Mouse (Mus musculus) erythroblast, embryonic 14.5 days (primary cell): Measurements from ENCODE around the gene Rell1. TPM values are rescaled to one million over a fixed set of nuclear protein-coding genes. Genes with fewer than 3 reads are reported as not detected.

Source experiments
- H3K27me3 ChIP-seq: 2 replicates; pipeline ENCODE4 v1.6.1; 2012; ENCODE audit warnings: inconsistent platforms; ENCODE audit not compliant: control insufficient read depth
- H3K36me3 ChIP-seq: 2 replicates; pipeline ENCODE4 v1.6.1; 2012; ENCODE audit warnings: mild to moderate bottlenecking, inconsistent platforms; ENCODE audit not compliant: control insufficient read depth
- H3K4me1 ChIP-seq: 2 replicates; pipeline ENCODE4 v1.6.1; 2012; ENCODE audit warnings: inconsistent platforms; ENCODE audit not compliant: control insufficient read depth
- H3K4me3 ChIP-seq: replicated peaks from 2 replicates; pipeline ENCODE3; 2012; ENCODE audit warnings: moderate library complexity, mild to moderate bottlenecking, inconsistent platforms
- H3K9me3 ChIP-seq: 2 replicates; pipeline ENCODE4 v1.6.1; 2012; ENCODE audit warnings: low read length, inconsistent platforms, mixed read lengths; ENCODE audit not compliant: control insufficient read depth
- GATA1 ChIP-seq: IDR thresholded peaks from 2 replicates; pipeline ENCODE4 v1.6.1; 2012; ENCODE audit warnings: low read length, inconsistent platforms, mixed read lengths
- TAL1 ChIP-seq: IDR thresholded peaks from 3 replicates; pipeline ENCODE4 v1.6.1; 2012; ENCODE audit warnings: low read length, inconsistent platforms, mixed read lengths
- polyA plus RNA-seq: library from polyadenylated mRNA; stranded (reverse); fragments of >175 nt; gene quantifications from 2 replicates; pipeline ENCODE4 v1.2.3, GENCODE M21; 2012

Rell1 gene
- polyA plus RNA-seq, 1 experiment = 1.8 TPM

DNA sequence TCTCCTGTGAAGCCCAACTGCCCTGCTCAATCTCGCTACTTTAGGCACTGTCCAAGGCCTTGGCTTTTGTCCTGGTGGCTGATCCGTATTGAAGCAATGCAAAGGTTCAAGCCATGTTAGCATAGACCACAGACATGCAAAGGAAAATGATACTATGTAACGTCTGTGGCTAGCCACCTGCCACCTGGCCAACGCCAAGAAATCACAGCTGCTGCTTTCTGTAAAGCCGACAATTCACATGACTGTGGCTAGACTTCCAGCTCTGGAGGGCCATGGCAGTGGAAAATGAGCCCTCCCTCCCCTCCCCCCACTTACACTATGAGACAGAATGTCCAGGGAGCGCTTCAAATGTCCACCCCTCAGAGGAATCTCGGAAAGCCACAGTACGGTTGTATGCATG is 11.1 kb downstream of the Rell1 start:
- Histone ChIP-seq H3K4me1 (no peaks in the 10 kb centered on the region), H3K36me3 (peaks cover 2% of the 10 kb centered on the region; the same call in 1 of the 2 replicates), H3K9me3 (no peaks in the 10 kb centered on the region), H3K4me3 (no peak overlapping the region), H3K27me3 (no peaks in the 10 kb centered on the region)
- no peak for TF ChIP-seq GATA1
- TF ChIP-seq TAL1 = no peak

- H3K4me3 ChIP-seq = no peak overlapping the region
- no peaks in the 10 kb centered on the region for H3K4me1 ChIP-seq
- TF ChIP-seq GATA1 (no peak), TAL1 (no peak)
- no peaks in the 10 kb centered on the region for H3K9me3 ChIP-seq
- no peaks in the 10 kb centered on the region for H3K27me3 ChIP-seq
- H3K36me3 ChIP-seq = peaks cover 2% of the 10 kb centered on the region; the same call in 1 of the 2 replicates
Measured at GRCm38 (mm10) chr5:63956411-63956810, 12.3 kb downstream of the Rell1 start.

GRCm38 (mm10) chr5:63953401-63954032 is 15.2 kb downstream of the Rell1 start:
- Histone ChIP-seq H3K27me3 (no peaks in the 10 kb centered on the region), H3K36me3 (no peaks in the 10 kb centered on the region), H3K4me1 (no peaks in the 10 kb centered on the region), H3K9me3 (no peaks in the 10 kb centered on the region), H3K4me3 (no peak overlapping the region)
- TF ChIP-seq TAL1 (no peak), GATA1 (no peak)

DNA sequence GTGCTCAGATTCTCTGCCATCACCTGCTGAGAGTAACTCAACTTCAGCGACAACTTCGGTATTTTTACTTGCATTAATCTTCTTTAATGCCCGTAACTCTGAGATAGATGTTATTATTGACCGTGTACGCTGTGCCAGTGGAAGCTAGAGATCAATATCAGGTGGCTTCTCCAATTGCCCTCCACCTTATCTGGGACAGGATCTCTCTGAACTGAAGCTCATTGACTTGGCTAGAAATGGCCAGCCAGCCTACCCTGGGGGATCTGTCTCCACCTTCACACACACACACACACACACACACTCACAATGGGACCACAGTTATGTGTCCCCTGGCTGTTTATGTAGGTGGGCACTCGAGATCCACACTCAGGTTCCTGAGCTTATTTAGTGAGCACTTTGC is 16.7 kb downstream of the Rell1 start:
- no peaks in the 10 kb centered on the region for H3K4me1 ChIP-seq
- TF ChIP-seq TAL1 (no peak), GATA1 (no peak)
- H3K36me3 ChIP-seq = no peaks in the 10 kb centered on the region
- no peaks in the 10 kb centered on the region for H3K27me3 ChIP-seq
- no peaks in the 10 kb centered on the region for H3K9me3 ChIP-seq
- no peak overlapping the region for H3K4me3 ChIP-seq

GRCm38 (mm10) chr5:63951421-63951911 is 17.2 kb downstream of the Rell1 start:
- Histone ChIP-seq H3K4me1 (no peaks in the 10 kb centered on the region), H3K36me3 (no peaks in the 10 kb centered on the region), H3K9me3 (no peaks in the 10 kb centered on the region), H3K27me3 (no peaks in the 10 kb centered on the region), H3K4me3 (no peak overlapping the region)
- TF ChIP-seq TAL1 (no peak), GATA1 (no peak)

- Histone ChIP-seq H3K4me3 (no peak overlapping the region), H3K9me3 (no peaks in the 10 kb centered on the region), H3K27me3 (no peaks in the 10 kb centered on the region), H3K36me3 (no peaks in the 10 kb centered on the region), H3K4me1 (no peaks in the 10 kb centered on the region)
- no peak for TF ChIP-seq TAL1
- TF ChIP-seq GATA1 = no peak
Measured at GRCm38 (mm10) chr5:63949195-63949594, 19.5 kb downstream of the Rell1 start.

DNA sequence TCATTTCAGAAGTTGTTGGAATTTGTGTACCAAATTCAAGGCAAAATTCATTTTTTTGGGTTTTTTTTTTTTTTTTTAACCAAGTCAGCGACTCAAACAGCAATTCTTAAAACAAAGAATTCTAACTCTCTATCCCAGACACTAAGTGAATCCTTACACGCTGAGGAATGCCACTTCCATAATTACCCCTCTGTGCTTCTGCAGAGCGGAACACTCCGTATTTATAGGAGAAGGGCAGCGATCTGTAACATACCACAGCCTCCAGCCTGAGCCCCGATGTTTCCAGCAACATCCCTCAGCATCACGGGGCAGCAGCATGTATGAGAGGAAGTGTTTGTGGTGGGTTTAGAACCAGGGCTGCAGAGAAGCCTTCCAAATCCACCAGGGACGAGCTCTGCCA is 21.2 kb downstream of the Rell1 start:
- Histone ChIP-seq H3K36me3 (no peaks in the 10 kb centered on the region), H3K9me3 (no peaks in the 10 kb centered on the region), H3K4me3 (no peak overlapping the region), H3K27me3 (no peaks in the 10 kb centered on the region), H3K4me1 (no peaks in the 10 kb centered on the region)
- TF ChIP-seq TAL1 (no peak), GATA1 (no peak)

DNA sequence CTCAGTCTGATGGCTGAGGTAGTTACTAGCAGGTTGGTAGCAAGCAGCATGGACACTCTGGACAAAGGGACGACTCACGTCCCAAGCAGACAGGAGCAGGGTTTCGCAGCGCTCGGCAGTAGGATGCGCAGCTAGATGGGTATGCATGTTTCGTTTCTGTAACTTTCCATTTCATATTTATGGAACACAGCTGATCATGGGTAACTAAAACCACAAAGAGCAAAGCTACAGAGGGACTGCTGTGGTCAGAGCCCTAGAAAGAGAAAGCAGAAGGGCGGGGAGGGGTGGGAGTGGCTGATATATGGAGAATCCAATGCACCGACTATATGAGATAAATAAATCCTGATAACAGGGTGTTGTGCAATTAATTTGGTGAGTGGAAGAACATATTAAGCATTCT is 25.4 kb downstream of the Rell1 start:
- Histone ChIP-seq H3K36me3 (no peaks in the 10 kb centered on the region), H3K9me3 (no peaks in the 10 kb centered on the region), H3K27me3 (no peaks in the 10 kb centered on the region), H3K4me3 (no peak overlapping the region), H3K4me1 (no peaks in the 10 kb centered on the region)
- TF ChIP-seq GATA1 (no peak), TAL1 (no peak)

DNA sequence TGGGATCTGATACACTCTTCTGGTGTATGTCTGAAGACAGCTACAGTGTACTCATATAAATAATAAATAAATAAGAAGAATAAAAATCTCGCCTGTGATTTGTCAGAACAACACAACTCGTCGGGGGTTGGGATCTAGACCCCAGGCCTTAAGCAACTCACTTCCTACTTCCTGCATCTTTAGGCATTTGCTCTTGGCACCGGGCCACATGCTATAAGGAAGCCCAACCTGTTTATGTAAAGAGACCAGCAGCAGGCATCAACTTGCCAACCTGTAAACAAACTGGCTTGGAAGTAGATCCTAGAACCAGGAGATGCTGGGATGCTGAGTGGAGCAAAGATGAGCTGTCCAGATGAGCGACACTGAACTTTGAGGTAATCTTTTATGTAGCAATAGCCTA is 26.8 kb downstream of the Rell1 start:
- Histone ChIP-seq H3K27me3 (no peaks in the 10 kb centered on the region), H3K36me3 (no peaks in the 10 kb centered on the region), H3K4me3 (no peak overlapping the region), H3K4me1 (no peaks in the 10 kb centered on the region), H3K9me3 (no peaks in the 10 kb centered on the region)
- TF ChIP-seq TAL1 (no peak), GATA1 (no peak)

- H3K9me3 ChIP-seq = no peaks in the 10 kb centered on the region
- peaks cover 4% of the 10 kb centered on the region; the same call in 1 of the 2 replicates for H3K36me3 ChIP-seq
- no peaks in the 10 kb centered on the region for H3K27me3 ChIP-seq
- no peak overlapping the region for H3K4me3 ChIP-seq
- no peaks in the 10 kb centered on the region for H3K4me1 ChIP-seq
- TF ChIP-seq GATA1 (no peak), TAL1 (no peak)
Measured at GRCm38 (mm10) chr5:63938575-63938974, 30.1 kb downstream of the Rell1 start.
